Mouse (Mus musculus): Measurements from ENCODE around the gene Gtf3c1. TPM values are rescaled to one million over a fixed set of nuclear protein-coding genes. Genes with fewer than 3 reads are reported as not detected.

Gtf3c1 gene
- polyA plus RNA-seq, 1 experiment from 2014 or later: 33.9 TPM

GRCm38 (mm10) chr7:125694056-125694455 lies 13.5 kb downstream of the Gtf3c1 start:
- Histone ChIP-seq H3K9ac (no peak overlapping the region), H3K27me3 (no peaks in the 10 kb centered on the region), H3K4me3 (no peak overlapping the region), H3K36me3 (peaks cover 99% of the 10 kb centered on the region), H3K4me1 (no peaks in the 10 kb centered on the region), H3K27ac (no peak overlapping the region), H3K4me2 (replicated peaks) (no peak overlapping the region), H3K9me3 (peaks cover 8% of the 10 kb centered on the region)
- WGBS: 55% methylated on average over 5 of the region's 5 CpGs
- no peak for ATAC-seq (ENCODE audit: low FRiP score, low read depth)

- H3K9me3 ChIP-seq: no peaks in the 10 kb centered on the region
- 84% methylated on average over 4 of the region's 4 CpGs for WGBS
- no peak overlapping the region for H3K9ac ChIP-seq
- H3K36me3 ChIP-seq: peaks cover 91% of the 10 kb centered on the region
- ATAC-seq (ENCODE audit: low FRiP score, low read depth): no peak
- H3K4me2 ChIP-seq (replicated peaks): no peak overlapping the region
- H3K27ac ChIP-seq: no peak overlapping the region
- no peak overlapping the region for H3K4me3 ChIP-seq
- no peaks in the 10 kb centered on the region for H3K27me3 ChIP-seq
- no peaks in the 10 kb centered on the region for H3K4me1 ChIP-seq
Observed at GRCm38 (mm10) chr7:125690516-125690915, 17.1 kb downstream of the Gtf3c1 start.

GRCm38 (mm10) chr7:125679936-125680335 lies 27.6 kb downstream of the Gtf3c1 start:
- peaks cover 83% of the 10 kb centered on the region for H3K36me3 ChIP-seq
- H3K4me2 ChIP-seq (replicated peaks): no peak overlapping the region
- H3K27ac ChIP-seq: no peak overlapping the region
- 94% methylated on average over 9 of the region's 9 CpGs for WGBS
- ATAC-seq (ENCODE audit: low FRiP score, low read depth): no peak
- H3K4me3 ChIP-seq: no peak overlapping the region
- H3K9me3 ChIP-seq: no peaks in the 10 kb centered on the region
- no peaks in the 10 kb centered on the region for H3K4me1 ChIP-seq
- H3K27me3 ChIP-seq: no peaks in the 10 kb centered on the region
- no peak overlapping the region for H3K9ac ChIP-seq

GRCm38 (mm10) chr7:125678756-125679155 lies 28.8 kb downstream of the Gtf3c1 start:
- Histone ChIP-seq H3K36me3 (peaks cover 92% of the 10 kb centered on the region), H3K9me3 (no peaks in the 10 kb centered on the region), H3K27me3 (no peaks in the 10 kb centered on the region), H3K27ac (no peak overlapping the region), H3K4me2 (replicated peaks) (no peak overlapping the region), H3K9ac (no peak overlapping the region), H3K4me3 (no peak overlapping the region), H3K4me1 (no peaks in the 10 kb centered on the region)
- ATAC-seq (ENCODE audit: low FRiP score, low read depth): no peak
- 91% methylated on average over 8 of the region's 8 CpGs for WGBS

- Histone ChIP-seq H3K36me3 (peaks cover 100% of the 10 kb centered on the region), H3K4me3 (no peak overlapping the region), H3K27me3 (no peaks in the 10 kb centered on the region), H3K4me1 (no peaks in the 10 kb centered on the region), H3K9me3 (no peaks in the 10 kb centered on the region), H3K9ac (no peak overlapping the region), H3K4me2 (replicated peaks) (no peak overlapping the region), H3K27ac (no peak overlapping the region)
- no peak for ATAC-seq (ENCODE audit: low FRiP score, low read depth)
- 72% methylated on average over 2 of the region's 2 CpGs for WGBS
Observed at GRCm38 (mm10) chr7:125674916-125675315, 32.7 kb downstream of the Gtf3c1 start.

GRCm38 (mm10) chr7:125671396-125671795 lies 36.2 kb downstream of the Gtf3c1 start:
- Histone ChIP-seq H3K36me3 (peaks cover 100% of the 10 kb centered on the region), H3K4me1 (no peaks in the 10 kb centered on the region)
- WGBS: 88% methylated on average over 8 of the region's 8 CpGs

GRCm38 (mm10) chr7:125670865-125671264 lies 36.7 kb downstream of the Gtf3c1 start:
- WGBS: 92% methylated on average over 6 of the region's 6 CpGs
- Histone ChIP-seq H3K4me2 (replicated peaks) (no peak overlapping the region), H3K27me3 (no peaks in the 10 kb centered on the region), H3K36me3 (peaks cover 100% of the 10 kb centered on the region), H3K9me3 (no peaks in the 10 kb centered on the region), H3K9ac (no peak overlapping the region), H3K4me1 (no peaks in the 10 kb centered on the region), H3K4me3 (no peak overlapping the region), H3K27ac (no peak overlapping the region)
- ATAC-seq (ENCODE audit: low FRiP score, low read depth): no peak

More at GRCm38 (mm10) chr7:125671396-125671795, 36.2 kb downstream of the Gtf3c1 start:
- Histone ChIP-seq H3K27me3 (no peaks in the 10 kb centered on the region), H3K4me3 (no peak overlapping the region), H3K9ac (no peak overlapping the region), H3K27ac (no peak overlapping the region), H3K4me2 (replicated peaks) (no peak overlapping the region), H3K9me3 (no peaks in the 10 kb centered on the region)
- no peak for ATAC-seq (ENCODE audit: low FRiP score, low read depth)

- 85% methylated on average over 3 of the region's 3 CpGs for WGBS
- no peak overlapping the region for H3K27ac ChIP-seq
- no peak overlapping the region for H3K4me2 ChIP-seq (replicated peaks)
- peaks cover 93% of the 10 kb centered on the region for H3K36me3 ChIP-seq
- no peaks in the 10 kb centered on the region for H3K27me3 ChIP-seq
- H3K4me3 ChIP-seq: no peak overlapping the region
- no peaks in the 10 kb centered on the region for H3K4me1 ChIP-seq
- no peaks in the 10 kb centered on the region for H3K9me3 ChIP-seq
- no peak overlapping the region for H3K9ac ChIP-seq
- ATAC-seq (ENCODE audit: low FRiP score, low read depth): no peak
Observed at GRCm38 (mm10) chr7:125663654-125664053, 43.9 kb downstream of the Gtf3c1 start.

- Histone ChIP-seq H3K4me1 (no peaks in the 10 kb centered on the region), H3K4me3 (no peak overlapping the region), H3K36me3 (peaks cover 100% of the 10 kb centered on the region), H3K4me2 (replicated peaks) (no peak overlapping the region), H3K9me3 (no peaks in the 10 kb centered on the region), H3K27me3 (no peaks in the 10 kb centered on the region), H3K27ac (no peak overlapping the region), H3K9ac (no peak overlapping the region)
- ATAC-seq (ENCODE audit: low FRiP score, low read depth): no peak
- 95% methylated on average over 6 of the region's 6 CpGs for WGBS
Observed at GRCm38 (mm10) chr7:125657511-125657910, 50.1 kb downstream of the Gtf3c1 start.

GRCm38 (mm10) chr7:125649013-125649412 lies 58.6 kb downstream of the Gtf3c1 start:
- H3K4me3 ChIP-seq: no peak overlapping the region
- H3K4me2 ChIP-seq (replicated peaks): no peak overlapping the region
- no peaks in the 10 kb centered on the region for H3K27me3 ChIP-seq
- peaks cover 100% of the 10 kb centered on the region for H3K36me3 ChIP-seq
- H3K4me1 ChIP-seq: no peaks in the 10 kb centered on the region
- whole genome bisulfite sequencing: 95% methylated on average over 1 of the region's 1 CpGs
- H3K27ac ChIP-seq: no peak overlapping the region
- H3K9me3 ChIP-seq: no peaks in the 10 kb centered on the region
- no peak for ATAC-seq (ENCODE audit: low FRiP score, low read depth)
- no peak overlapping the region for H3K9ac ChIP-seq

GRCm38 (mm10) chr7:125645413-125645812 lies 62.2 kb downstream of the Gtf3c1 start:
- ATAC-seq (ENCODE audit: low FRiP score, low read depth): no peak
- no peak overlapping the region for H3K27ac ChIP-seq
- no peaks in the 10 kb centered on the region for H3K9me3 ChIP-seq
- no peak overlapping the region for H3K4me2 ChIP-seq (replicated peaks)
- peaks cover 100% of the 10 kb centered on the region for H3K36me3 ChIP-seq
- no peaks in the 10 kb centered on the region for H3K4me1 ChIP-seq
- H3K9ac ChIP-seq: no peak overlapping the region
- 93% methylated on average over 7 of the region's 7 CpGs for whole genome bisulfite sequencing
- H3K27me3 ChIP-seq: no peaks in the 10 kb centered on the region
- H3K4me3 ChIP-seq: no peak overlapping the region

GRCm38 (mm10) chr7:125643880-125644279 lies 63.7 kb downstream of the Gtf3c1 start:
- no peaks in the 10 kb centered on the region for H3K27me3 ChIP-seq
- no peaks in the 10 kb centered on the region for H3K9me3 ChIP-seq
- ATAC-seq (ENCODE audit: low FRiP score, low read depth): no peak
- no peak overlapping the region for H3K9ac ChIP-seq
- no peak overlapping the region for H3K4me3 ChIP-seq
- H3K4me2 ChIP-seq (replicated peaks): no peak overlapping the region
- WGBS: 87% methylated on average over 6 of the region's 6 CpGs
- H3K27ac ChIP-seq: no peak overlapping the region
- H3K36me3 ChIP-seq: peaks cover 97% of the 10 kb centered on the region
- peaks cover 8% of the 10 kb centered on the region; the same call in 1 of the 2 replicates for H3K4me1 ChIP-seq

- Histone ChIP-seq H3K4me1 (peaks cover 28% of the 10 kb centered on the region), H3K27ac (peak overlapping the region; percentile 55), H3K27me3 (no peaks in the 10 kb centered on the region), H3K4me2 (replicated peaks) (no peak overlapping the region), H3K4me3 (no peak overlapping the region), H3K9ac (0 out of 2 replicates have a peak overlapping the region, but pooled peaks have one; percentile 5), H3K9me3 (no peaks in the 10 kb centered on the region), H3K36me3 (peaks cover 48% of the 10 kb centered on the region)
- WGBS: 39% methylated on average over 9 of the region's 9 CpGs
- peak; percentile 60 for ATAC-seq (ENCODE audit: low FRiP score, low read depth)
Observed at GRCm38 (mm10) chr7:125638870-125639386, 68.7 kb downstream of the Gtf3c1 start.
